In the genomic region with DNA sequence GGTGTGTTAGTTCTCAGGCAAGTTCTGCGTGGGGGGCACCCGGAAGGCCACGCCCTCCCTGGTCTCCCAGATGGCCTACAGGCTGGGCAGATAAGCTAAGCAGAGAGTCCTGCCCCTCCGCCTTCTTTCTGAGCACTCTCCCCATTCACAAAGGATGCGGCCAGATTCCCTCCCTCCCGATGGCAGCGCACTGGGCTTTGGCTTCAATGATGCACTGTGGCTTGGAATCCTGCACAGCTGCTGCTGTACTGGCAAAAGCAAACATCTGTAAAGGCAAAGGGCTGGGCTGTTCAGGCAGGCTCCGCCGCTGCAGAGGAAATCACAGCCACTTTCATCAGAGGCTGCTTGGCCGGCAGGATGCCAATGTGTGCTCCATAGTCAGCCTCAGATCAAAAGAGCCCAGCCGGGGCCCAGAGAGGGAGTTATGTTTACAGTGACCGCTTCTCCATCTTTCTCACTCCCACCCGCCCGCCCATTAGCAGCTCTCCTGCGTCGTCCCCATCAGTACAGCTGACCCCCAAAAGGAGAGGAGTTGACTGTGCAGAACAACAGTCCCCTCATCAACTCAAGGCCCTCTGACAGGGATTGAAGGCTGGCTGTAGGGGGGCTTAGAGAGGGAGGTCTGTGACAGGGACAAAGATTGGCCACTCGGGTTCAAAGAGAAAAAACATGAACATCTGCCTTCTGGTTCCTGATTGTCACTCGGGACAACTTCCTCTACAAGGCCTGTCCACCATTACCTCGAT, we compare ENCODE assay signal across 8 mouse cellular contexts. TPM values are rescaled to one million over a fixed set of nuclear protein-coding genes. Genes with fewer than 3 reads are reported as not detected.
DNase-seq lines count a peak whose midpoint lies in the region; ATAC-seq and TF ChIP-seq lines count a peak whose summit lies in the region.

No protein-coding gene starts in this region.

- whole genome bisulfite sequencing in spleen, adult 2 months = 25% methylated on average over 19 of the region's 19 CpGs
- 2% methylated on average over 19 of the region's 19 CpGs for WGBS in heart, embryonic 13.5 days
- WGBS in limb, embryonic 10.5 days = 9% methylated on average over 19 of the region's 19 CpGs

- peak overlapping the region; percentile 85 for H3K27ac ChIP-seq in spleen, adult 2 months (ENCODE audit: insufficient read depth, low read length)
- H3K27ac ChIP-seq in heart, embryonic 13.5 days (replicated peaks) = peak overlapping the region; percentile 96
- H3K27ac ChIP-seq in limb, embryonic 10.5 days = peak overlapping the region; percentile 69

- peak overlapping the region; percentile 75 for H3K9ac ChIP-seq in heart, embryonic 13.5 days

- no peak for TF ChIP-seq POLR2A in spleen, adult 2 months (IDR thresholded peaks at IDR 0.05; ENCODE audit: low read depth, low read length)

- H3K9me3 ChIP-seq in heart, embryonic 13.5 days = no peaks in the 10 kb centered on the region
- H3K9me3 ChIP-seq in limb, embryonic 10.5 days (replicated peaks) = no peaks in the 10 kb centered on the region

- H3K36me3 ChIP-seq in spleen, adult 2 months (ENCODE audit: control insufficient read depth, insufficient read depth, low read length) = peaks cover 26% of the 10 kb centered on the region
- peaks cover 45% of the 10 kb centered on the region for H3K36me3 ChIP-seq in heart, embryonic 13.5 days
- H3K36me3 ChIP-seq in limb, embryonic 10.5 days = peaks cover 52% of the 10 kb centered on the region

- DNase-seq in spleen, adult 2 months (ENCODE audit: low read depth in 1 of 2, low spot score in 2 of 2) = no peak
- no peak for DNase-seq in spleen, adult 12 weeks (ENCODE audit: low spot score)
- peak; percentile 64 for DNase-seq in embryo, embryonic 9.5 days (ENCODE audit: extremely low spot score)
- DNase-seq in limb, embryonic 10.5 days (ENCODE audit: low spot score) = peak; percentile 62
- peak; percentile 72 for DNase-seq in mesoderm, embryonic 11.5 days (ENCODE audit: low read depth, low spot score)
- no peak for DNase-seq in thymus, postnatal 10 days (ENCODE audit: low spot score in 2 of 2)
- no peak for DNase-seq in cerebellum, adult 11 months

- ATAC-seq in heart, embryonic 13.5 days (ENCODE audit: extremely low read depth, insufficient number of reproducible peaks, low FRiP score, low TSS enrichment) = peak; percentile 45

- H3K4me2 ChIP-seq in heart, embryonic 13.5 days = peak overlapping the region; percentile 62

- H3K4me3 ChIP-seq in spleen, adult 2 months (ENCODE audit: extremely low read depth, insufficient read depth, insufficient read length) = peak overlapping the region; percentile 19
- H3K4me3 ChIP-seq in heart, embryonic 13.5 days = peak overlapping the region; percentile 33
- H3K4me3 ChIP-seq in limb, embryonic 10.5 days = peak overlapping the region; percentile 25; the same call in 1 of the 2 replicates

- no peak for TF ChIP-seq CTCF in spleen, adult 2 months (IDR thresholded peaks at IDR 0.05; ENCODE audit: extremely low read depth, insufficient read depth, insufficient read length, insufficient replicate concordance)

- peaks cover 45% of the 10 kb centered on the region; the same call in 1 of the 2 replicates for H3K4me1 ChIP-seq in spleen, adult 2 months (ENCODE audit: control insufficient read depth, insufficient read depth, insufficient read length)
- peaks cover 74% of the 10 kb centered on the region for H3K4me1 ChIP-seq in heart, embryonic 13.5 days
- H3K4me1 ChIP-seq in limb, embryonic 10.5 days = peaks cover 49% of the 10 kb centered on the region

- H3K27me3 ChIP-seq in spleen, adult 2 months (ENCODE audit: control insufficient read depth, insufficient read depth, low read length) = no peaks in the 10 kb centered on the region
- no peaks in the 10 kb centered on the region for H3K27me3 ChIP-seq in heart, embryonic 13.5 days (replicated peaks)
- no peaks in the 10 kb centered on the region for H3K27me3 ChIP-seq in limb, embryonic 10.5 days (ENCODE audit: low read depth, poor library complexity, severe bottlenecking)

RNA-seq across cellular contexts. Expression of a gene that starts 21.0 kb away (rescaled TPM):
- 58.1 and 72.8 TPM in 2 replicates for polyA plus RNA-seq in spleen, adult 2 months (2012; rRNA removed)
- polyA plus RNA-seq in heart, embryonic 13.5 days (2015; fragmentation: Nextera tagmentation; extraction: Ambion mirVana) = 51.2 and 52.2 TPM in 2 replicates
- polyA plus RNA-seq in limb, embryonic 10.5 days (2016; fragmentation: Nextera tagmentation; extraction: Ambion mirVana) = 40.5 and 42.6 TPM in 2 replicates

RNA-seq across cellular contexts. Expression of a gene that starts 37.7 kb away (rescaled TPM):
- polyA plus RNA-seq in spleen, adult 2 months (2012; rRNA removed) = 46.3 and 59.2 TPM in 2 replicates
- polyA plus RNA-seq in heart, embryonic 13.5 days (2015; fragmentation: Nextera tagmentation; extraction: Ambion mirVana) = 4.7 and 5.6 TPM in 2 replicates
- 7.1 and 8.3 TPM in 2 replicates for polyA plus RNA-seq in limb, embryonic 10.5 days (2016; fragmentation: Nextera tagmentation; extraction: Ambion mirVana)

Comparison
In these comparisons a context has a peak if more than half of its experiments do, and no peak if none do; other contexts are left out.
1. DNase-seq: peak in embryo, embryonic 9.5 days (single experiment), limb, embryonic 10.5 days (single experiment) and mesoderm, embryonic 11.5 days (single experiment); none in spleen, adult 2 months (0 of 2), spleen, adult 12 weeks (single experiment), thymus, postnatal 10 days (0 of 2) and cerebellum, adult 11 months (single experiment).
2. Peak in every context shown above with its lines, with median percentiles within 50 percentile points of each other: H3K27ac ChIP-seq and H3K4me3 ChIP-seq.